ENCODE assay signal across 24 mouse cellular contexts in the genomic region with DNA sequence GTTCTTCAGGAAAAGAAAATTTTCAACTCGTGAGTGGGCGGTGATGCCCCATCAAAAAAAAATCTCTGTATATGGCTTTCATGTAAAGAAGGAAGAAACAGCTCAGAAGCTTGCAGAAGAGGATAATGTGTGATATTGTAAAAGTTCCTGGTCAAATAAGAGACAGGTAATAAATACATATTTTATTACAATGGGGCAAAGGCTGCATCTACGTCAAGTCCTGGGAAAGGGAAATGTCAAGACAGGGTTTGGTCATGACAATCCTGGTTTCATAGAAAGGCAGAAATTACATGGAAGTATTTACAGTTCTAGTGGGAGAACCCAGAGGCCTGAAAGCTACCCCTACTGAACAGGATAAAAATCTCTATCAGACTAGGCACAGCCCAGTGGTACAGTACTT. TPM values are rescaled to one million over a fixed set of nuclear protein-coding genes. Genes with fewer than 3 reads are reported as not detected.
DNase-seq lines count a peak whose midpoint lies in the region; ATAC-seq and TF ChIP-seq lines count a peak whose summit lies in the region.
"Had no signal": no experiment of that assay in that cellular context is flagged by ENCODE, and none has a peak within 500 bp of the region (broad histone marks: within the 10 kb centered on the region; RNA-seq: fewer than 3 reads in every experiment).

No protein-coding gene starts in this region.

- TF ChIP-seq CTCF in intestine, postnatal 0 days (IDR thresholded peaks at IDR 0.05; ENCODE audit: low read depth), result no peak
- no peak for TF ChIP-seq CTCF in small intestine, adult 2 months (IDR thresholded peaks at IDR 0.05; ENCODE audit: extremely low read depth, insufficient read length, insufficient replicate concordance, low read depth, low read length)

- no peak for TF ChIP-seq POLR2A in small intestine, adult 2 months (IDR thresholded peaks at IDR 0.05; ENCODE audit: low read depth, low read length)

- H3K27me3 ChIP-seq in intestine, embryonic 15.5 days (replicated peaks), result no peaks in the 10 kb centered on the region
- no peaks in the 10 kb centered on the region for H3K27me3 ChIP-seq in intestine, postnatal 0 days (replicated peaks; ENCODE audit: control insufficient read depth, insufficient read depth, low read length)
- H3K27me3 ChIP-seq in small intestine, adult 2 months (ENCODE audit: control insufficient read depth, insufficient read depth, low read length), result no peaks in the 10 kb centered on the region
- H3K27me3 ChIP-seq: embryonic facial prominence, embryonic 13.5 days; embryonic facial prominence, embryonic 15.5 days; forebrain, embryonic 12.5 days had no signal

- no peaks in the 10 kb centered on the region for H3K36me3 ChIP-seq in intestine, embryonic 15.5 days
- no peaks in the 10 kb centered on the region for H3K36me3 ChIP-seq in intestine, postnatal 0 days (ENCODE audit: control insufficient read depth, insufficient read depth)
- no peaks in the 10 kb centered on the region for H3K36me3 ChIP-seq in small intestine, adult 2 months (ENCODE audit: control insufficient read depth, insufficient read depth, low read length)
- H3K36me3 ChIP-seq: embryonic facial prominence, embryonic 13.5 days; embryonic facial prominence, embryonic 15.5 days; forebrain, embryonic 10.5 days; forebrain, embryonic 12.5 days; G1E had no signal

- no peak overlapping the region for H3K4me3 ChIP-seq in intestine, embryonic 15.5 days (replicated peaks)
- no peak overlapping the region for H3K4me3 ChIP-seq in intestine, postnatal 0 days (ENCODE audit: low read depth, low read length)
- H3K4me3 ChIP-seq in small intestine, adult 2 months (ENCODE audit: low read depth, low read length), result no peak overlapping the region
- H3K4me3 ChIP-seq: embryonic facial prominence, embryonic 13.5 days; embryonic facial prominence, embryonic 15.5 days; erythroblast, embryonic 14.5 days; forebrain, embryonic 10.5 days; forebrain, embryonic 12.5 days had no signal

- 68% methylated on average over 3 of the region's 3 CpGs for WGBS in intestine, embryonic 15.5 days
- 39% methylated on average over 3 of the region's 3 CpGs for WGBS in intestine, postnatal 0 days
- 35% methylated on average over 3 of the region's 3 CpGs for WGBS in small intestine, adult 2 months

- H3K9ac ChIP-seq in intestine, embryonic 15.5 days, result no peak overlapping the region
- H3K9ac ChIP-seq in intestine, postnatal 0 days (ENCODE audit: low read depth, low read length), result no peak overlapping the region
- H3K9ac ChIP-seq: embryonic facial prominence, embryonic 13.5 days; embryonic facial prominence, embryonic 15.5 days; forebrain, embryonic 12.5 days had no signal

- DNase-seq in cerebellum, postnatal 14 days, result no peak
- DNase-seq in layer of hippocampus, adult 8-10 months (ENCODE audit: low spot score in 2 of 2), result no peak
- DNase-seq: adrenal gland, adult 8-10 months; adrenal gland, postnatal 14 days; adrenal gland, postnatal 36 days; cerebellum, adult 11-12 months; cerebellum, adult 2 months; cerebellum, adult 9-10 months; cerebellum, postnatal 10 days; cerebellum, postnatal 36 days; embryo, embryonic 11 days had no signal

- H3K4me2 ChIP-seq in intestine, embryonic 15.5 days (replicated peaks), result no peak overlapping the region
- H3K4me2 ChIP-seq in intestine, postnatal 0 days (replicated peaks; ENCODE audit: low read depth), result 0 out of 2 replicates have a peak overlapping the region, but pooled peaks have one; percentile 27
- H3K4me2 ChIP-seq: embryonic facial prominence, embryonic 13.5 days; embryonic facial prominence, embryonic 15.5 days; forebrain, embryonic 12.5 days had no signal

- no peaks in the 10 kb centered on the region for H3K9me3 ChIP-seq in intestine, embryonic 15.5 days
- no peaks in the 10 kb centered on the region for H3K9me3 ChIP-seq in intestine, postnatal 0 days (ENCODE audit: control insufficient read depth)
- H3K9me3 ChIP-seq: embryonic facial prominence, embryonic 13.5 days; embryonic facial prominence, embryonic 15.5 days; forebrain, embryonic 10.5 days; forebrain, embryonic 12.5 days had no signal

- H3K27ac ChIP-seq in intestine, embryonic 15.5 days, result no peak overlapping the region
- no peak overlapping the region; the same call in 1 of the 2 replicates for H3K27ac ChIP-seq in intestine, postnatal 0 days (ENCODE audit: low read depth, low read length)
- peak overlapping the region; percentile 57; the same call in 1 of the 2 replicates for H3K27ac ChIP-seq in small intestine, adult 2 months (ENCODE audit: insufficient read depth, low read depth, low read length)
- H3K27ac ChIP-seq: embryonic facial prominence, embryonic 13.5 days; embryonic facial prominence, embryonic 15.5 days; forebrain, embryonic 10.5 days; forebrain, embryonic 12.5 days had no signal

- H3K4me1 ChIP-seq in intestine, embryonic 15.5 days (replicated peaks), result peaks cover 4% of the 10 kb centered on the region; the same call in 1 of the 2 replicates
- H3K4me1 ChIP-seq in intestine, postnatal 0 days (replicated peaks; ENCODE audit: control insufficient read depth, insufficient read depth, low read length), result peaks cover 10% of the 10 kb centered on the region
- no peaks in the 10 kb centered on the region; the same call in 1 of the 2 replicates for H3K4me1 ChIP-seq in small intestine, adult 2 months (ENCODE audit: control insufficient read depth, insufficient read depth, insufficient read length, low read length)

- ATAC-seq in intestine, embryonic 15.5 days, result peak; percentile 62
- peak; percentile 70 for ATAC-seq in intestine, postnatal 0 days
- no peak for ATAC-seq in megakaryocyte, adult 5-6 weeks (ENCODE audit: poor library complexity, severe bottlenecking)
- ATAC-seq: forebrain, embryonic 14.5 days; forebrain, embryonic 16.5 days; Patski had no signal

RNA-seq across cellular contexts. Expression of gene Alcam, which starts 7.9 kb away (rescaled TPM):
- polyA plus RNA-seq in intestine, embryonic 15.5 days (2015; fragmentation: Nextera tagmentation; extraction: Ambion mirVana), result 16.9 and 18.2 TPM in 2 replicates
- polyA plus RNA-seq in intestine, postnatal 0 days (2015; fragmentation: Nextera tagmentation; extraction: Ambion mirVana), result 10.3 and 11.0 TPM in 2 replicates
- polyA plus RNA-seq in small intestine, adult 2 months (2012; rRNA removed), result 2.4 and 4.1 TPM in 2 replicates
- total RNA-seq in layer of hippocampus, adult 8-10 months (2022), result 100 to 1,000 TPM; 113 to 136 (median 125) TPM
- 35.6 and 36.5 TPM in 2 replicates for total RNA-seq in megakaryocyte, adult 5-6 weeks (2015)
- total RNA-seq in megakaryocyte, adult 5-6 weeks (2017), result 63.1 and 63.2 TPM in 2 replicates
- polyA plus RNA-seq: G1E had no signal
